Mouse (Mus musculus): ENCODE measurements around the gene Pcnx.

DNA sequence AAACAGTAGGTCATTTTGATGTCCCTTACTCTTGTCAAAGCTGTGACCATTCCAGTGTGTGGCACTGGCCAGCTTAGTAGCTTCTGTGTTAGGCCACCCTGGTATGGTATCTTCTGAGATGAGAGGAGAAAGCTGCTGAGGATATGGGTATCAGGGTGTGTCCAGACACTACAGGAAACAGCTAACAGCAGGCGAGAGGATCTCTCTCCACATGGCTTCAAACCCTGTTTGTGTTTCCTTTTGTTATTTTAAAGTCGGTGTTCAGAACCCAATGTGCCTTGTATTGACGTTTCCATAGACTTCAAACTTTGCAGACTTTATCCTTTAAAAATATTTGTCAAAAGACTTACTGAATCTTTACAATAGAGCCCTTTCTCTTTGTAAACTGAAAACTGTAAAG is 137.7 kb downstream of the Pcnx start:
- TF ChIP-seq POLR2A (IDR thresholded peaks at IDR 0.05; ENCODE audit: extremely low read depth, insufficient read depth, low read length) (no peak), CTCF (IDR thresholded peaks at IDR 0.05; ENCODE audit: extremely low read depth, insufficient read depth, low read length) (no peak)
